Mouse (Mus musculus) spleen, adult 12 weeks (tissue): ENCODE measurements around the gene Sigirr.

Experiments used
- DNase-seq: peaks from one replicate; pipeline ENCODE4 v3.0.0; 2022; ENCODE audit warnings: low spot score

The Sigirr gene

DNA sequence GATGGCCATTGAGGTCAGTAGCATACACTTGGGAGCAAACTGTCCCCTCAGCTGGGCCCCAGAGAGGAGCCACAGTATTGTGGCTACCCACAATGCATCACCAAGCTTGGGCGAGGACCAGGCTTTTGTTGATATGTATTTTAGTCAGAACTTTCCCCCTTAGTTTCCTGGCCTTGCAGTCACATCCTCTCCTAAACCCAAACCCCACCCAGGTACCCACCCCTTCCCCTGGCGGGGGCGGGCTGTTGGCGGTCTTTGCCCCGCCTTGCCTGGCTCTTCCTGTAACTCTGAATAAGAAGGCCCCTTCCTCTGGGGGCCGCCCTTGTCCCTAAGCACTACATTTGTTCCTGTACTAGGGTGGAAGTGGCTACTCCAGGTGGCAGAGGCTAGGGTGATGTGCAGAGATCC lies 3.7 kb downstream of the Sigirr start:
- DNase-seq: peak; percentile 75

GRCm38 (mm10) chr7:141096021-141096420 lies 4.4 kb downstream of the Sigirr start:
- DNase-seq: no peak

GRCm38 (mm10) chr7:141094487-141095205 lies 5.7 kb downstream of the Sigirr start:
- DNase-seq: no peak

DNA sequence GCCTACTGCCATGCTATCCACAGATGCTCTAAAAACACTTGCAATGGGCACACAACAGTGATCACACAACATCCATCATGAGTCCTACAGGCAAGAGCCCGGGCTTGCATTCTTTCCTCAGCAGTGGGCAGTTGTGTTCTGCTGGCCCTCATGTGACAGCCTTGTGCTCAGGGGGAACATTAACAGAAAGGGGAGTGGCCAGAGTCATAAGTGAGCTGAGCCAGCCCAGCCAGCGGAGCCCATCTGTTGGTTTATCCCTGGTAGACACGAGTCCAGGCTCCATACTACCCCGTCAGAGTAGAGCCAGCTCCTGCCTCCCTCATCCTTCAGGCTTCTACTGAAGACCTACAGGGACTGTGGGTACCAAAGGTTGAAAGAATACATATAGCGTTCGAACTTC lies 6.4 kb downstream of the Sigirr start:
- DNase-seq: no peak

- peak; percentile 83 for DNase-seq
Observed at GRCm38 (mm10) chr7:141092051-141092735, 8.2 kb downstream of the Sigirr start.

DNA sequence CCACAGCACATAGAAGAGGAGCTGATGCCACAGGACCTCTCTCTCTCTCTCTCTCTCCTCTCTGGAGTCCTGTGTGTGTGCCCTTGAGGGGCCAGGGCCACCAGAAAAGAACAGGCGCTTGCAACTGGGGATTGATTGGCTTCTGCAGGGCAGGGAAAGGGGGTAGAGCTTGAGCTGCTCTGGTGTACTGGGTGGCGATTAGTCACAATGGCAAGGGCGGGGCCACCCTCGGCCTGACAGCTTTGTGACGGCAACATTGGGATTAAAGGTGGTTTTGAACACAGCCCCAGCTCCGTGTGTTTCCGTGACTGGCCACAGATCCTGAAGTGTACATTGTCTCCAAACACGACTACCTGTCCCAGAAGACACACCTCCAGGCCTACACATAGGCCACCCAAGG lies 10.1 kb downstream of the Sigirr start:
- DNase-seq: no peak

GRCm38 (mm10) chr7:141088473-141088872 lies 11.9 kb downstream of the Sigirr start:
- DNase-seq: no peak

DNA sequence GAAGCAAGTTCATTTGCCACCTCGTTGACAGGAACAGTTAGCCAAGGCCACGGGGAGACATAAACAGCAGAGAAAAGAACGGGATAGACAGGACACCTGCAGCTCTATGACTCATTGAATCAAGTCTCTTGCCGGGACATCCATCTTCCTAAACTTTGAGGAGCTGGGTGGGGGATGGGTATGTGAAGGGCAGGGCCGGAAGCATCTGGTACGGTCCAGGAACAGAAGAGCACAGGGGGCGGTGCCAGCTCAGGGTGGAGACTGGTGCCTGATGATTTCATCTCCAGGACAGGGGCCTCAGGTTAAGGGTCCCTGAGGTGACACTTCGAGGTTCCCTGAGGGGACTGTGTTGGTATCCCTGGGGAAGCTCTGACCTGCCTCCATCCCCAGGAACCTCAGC lies 12.5 kb downstream of the Sigirr start:
- DNase-seq: no peak

DNA sequence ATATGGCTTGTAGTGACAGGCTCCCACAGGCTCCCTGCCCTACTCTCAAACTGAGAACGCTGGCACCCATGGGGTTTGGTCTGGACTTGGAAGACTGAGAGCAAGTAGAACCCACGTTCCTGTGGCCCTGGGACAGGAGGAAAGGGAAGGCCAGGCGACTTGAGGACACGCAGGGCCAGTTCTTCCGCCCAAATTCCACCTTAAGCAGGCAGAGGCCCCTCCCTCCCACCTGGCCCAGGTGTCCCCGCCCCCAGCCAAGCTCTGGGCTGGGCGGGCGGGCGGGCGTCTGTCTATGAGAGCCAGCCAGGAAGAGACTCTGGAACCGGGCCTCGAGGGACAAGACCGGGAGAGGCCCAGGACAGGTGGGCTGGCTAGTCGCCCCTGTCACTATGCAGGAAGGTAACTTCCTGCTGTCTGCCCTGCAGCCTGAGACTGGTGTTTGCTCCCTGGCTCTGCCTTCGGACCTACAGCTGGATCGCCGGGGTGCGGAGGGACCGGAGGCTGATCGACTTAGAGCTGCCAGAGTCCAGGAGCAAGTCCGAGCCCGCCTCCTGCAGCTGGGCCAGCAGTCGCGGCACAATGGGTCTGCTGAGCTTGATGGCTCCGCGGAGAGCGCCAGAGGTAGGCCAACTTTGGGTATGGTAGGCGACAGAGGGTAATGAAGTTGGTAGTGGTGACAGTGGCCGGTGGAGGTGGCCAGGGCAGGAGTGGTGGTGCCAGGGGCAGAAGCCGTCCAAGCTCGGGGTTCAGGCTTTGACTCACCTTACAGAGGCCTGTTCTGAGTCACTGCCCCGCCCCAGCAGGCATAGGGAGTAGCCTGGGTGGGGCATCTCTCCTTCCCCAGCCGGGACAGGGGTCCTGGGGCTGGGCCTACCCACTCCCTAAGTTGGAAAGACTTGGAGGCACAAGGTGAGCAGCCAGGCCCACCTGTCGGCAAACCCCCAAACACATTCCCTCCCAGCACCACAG lies 20.6 kb downstream of the Sigirr start:
- no peak for DNase-seq

DNA sequence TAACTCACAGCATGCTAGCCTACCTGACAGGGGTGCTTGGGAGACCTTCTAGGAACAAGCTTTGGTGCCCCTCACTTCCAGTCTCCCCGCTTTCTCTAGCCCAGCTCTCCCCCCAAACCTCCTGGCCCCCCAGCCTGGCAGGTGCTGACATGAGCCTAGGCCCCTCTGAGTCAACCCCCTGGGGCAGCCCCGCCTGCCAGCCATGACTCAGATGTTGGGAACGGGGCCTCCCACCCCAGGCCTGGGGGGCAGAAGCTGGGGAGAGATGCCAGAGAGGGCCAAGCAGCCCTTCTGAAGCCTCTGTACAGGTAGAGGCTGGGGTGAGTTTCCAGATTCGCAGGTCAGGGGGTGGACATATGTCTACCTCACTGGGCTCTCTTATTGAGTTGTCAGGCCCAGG lies 21.5 kb downstream of the Sigirr start:
- no peak for DNase-seq

- DNase-seq: no peak
Observed at GRCm38 (mm10) chr7:141077841-141078240, 22.5 kb downstream of the Sigirr start, which contains the start of gene Pkp3. Gene Pkp3, plus strand, starts transcription at chr7:141078218.

- DNase-seq: no peak
Observed at GRCm38 (mm10) chr7:141073782-141074181, 26.6 kb downstream of the Sigirr start.

DNA sequence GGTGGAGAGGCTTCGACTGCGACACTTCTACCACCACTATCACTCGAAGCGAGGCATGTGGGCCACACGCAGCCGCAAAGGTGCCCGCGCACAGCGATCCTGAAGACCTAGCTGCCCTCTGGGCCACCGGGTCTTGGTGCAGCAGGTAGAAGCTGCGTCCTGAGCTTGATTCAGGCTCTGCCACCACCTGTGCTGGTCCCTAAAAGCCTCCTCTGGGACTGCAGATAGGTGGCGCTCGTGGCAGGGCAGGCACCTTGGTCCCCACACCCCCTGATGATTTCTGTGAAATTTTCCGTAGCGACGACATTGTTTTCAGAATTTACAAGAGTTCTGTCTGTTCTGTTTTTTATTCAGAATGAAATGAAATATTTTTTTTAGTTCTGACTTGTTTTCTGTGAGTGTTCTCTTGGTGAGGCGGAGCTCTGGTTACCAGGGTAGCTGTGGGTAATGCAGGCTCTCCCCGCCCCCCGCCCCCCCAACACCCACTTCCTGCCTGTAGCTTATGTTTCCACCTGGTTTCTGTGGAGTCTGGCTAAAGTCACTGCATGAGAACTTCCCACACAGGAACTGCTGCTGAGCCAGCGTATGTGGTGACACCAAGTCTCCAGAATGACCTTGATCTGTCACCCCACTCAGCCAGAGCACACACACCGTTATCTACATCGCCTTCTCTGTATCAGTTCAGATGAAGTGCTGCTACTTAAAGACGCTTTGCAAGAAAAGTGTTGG lies 28.2 kb downstream of the Sigirr start:
- peak; percentile 54 for DNase-seq

- DNase-seq: peak; percentile 50
Observed at GRCm38 (mm10) chr7:141070058-141070862, 30.1 kb downstream of the Sigirr start.

- DNase-seq: no peak
Observed at GRCm38 (mm10) chr7:141068351-141068750, 32.0 kb downstream of the Sigirr start.

- no peak for DNase-seq
Observed at GRCm38 (mm10) chr7:141064576-141064975, 35.8 kb downstream of the Sigirr start.

DNA sequence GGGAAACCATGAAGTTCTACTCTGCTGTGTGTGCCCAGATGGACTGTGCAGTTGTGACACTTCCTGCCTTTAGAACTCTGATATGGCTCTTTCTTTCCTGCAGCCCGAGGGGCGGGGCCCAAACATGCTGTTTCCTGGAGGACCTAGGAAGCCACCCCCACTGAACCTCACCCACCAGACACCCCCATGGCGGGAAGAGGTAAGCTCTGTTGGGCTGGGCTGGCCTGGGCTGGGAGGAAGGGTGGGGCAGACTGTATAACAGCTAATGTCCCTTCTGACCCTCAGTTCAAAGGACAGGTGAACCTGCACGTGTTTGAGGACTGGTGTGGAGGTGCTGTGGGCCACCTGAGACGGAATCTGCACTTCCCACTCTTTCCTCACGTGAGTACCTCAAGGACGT lies 36.2 kb downstream of the Sigirr start:
- no peak for DNase-seq

GRCm38 (mm10) chr7:141063353-141063752 lies 37.0 kb downstream of the Sigirr start:
- no peak for DNase-seq

GRCm38 (mm10) chr7:141062525-141062924 lies 37.8 kb downstream of the Sigirr start:
- no peak for DNase-seq

GRCm38 (mm10) chr7:141061269-141061692 lies 39.1 kb downstream of the Sigirr start:
- no peak for DNase-seq
